Mouse (Mus musculus): ENCODE results near the gene Utrn. TPM values are rescaled to one million over a fixed set of nuclear protein-coding genes. Genes with fewer than 3 reads are reported as not detected.

Utrn gene
- 32.2 TPM for polyA plus RNA-seq (2015; fragmentation: Illumina TruSeq; extraction: RNeasy Lipid Tissue Mini Kit (QIAGEN cat#74804); ENCODE audit: low read depth, low replicate concordance)

DNA sequence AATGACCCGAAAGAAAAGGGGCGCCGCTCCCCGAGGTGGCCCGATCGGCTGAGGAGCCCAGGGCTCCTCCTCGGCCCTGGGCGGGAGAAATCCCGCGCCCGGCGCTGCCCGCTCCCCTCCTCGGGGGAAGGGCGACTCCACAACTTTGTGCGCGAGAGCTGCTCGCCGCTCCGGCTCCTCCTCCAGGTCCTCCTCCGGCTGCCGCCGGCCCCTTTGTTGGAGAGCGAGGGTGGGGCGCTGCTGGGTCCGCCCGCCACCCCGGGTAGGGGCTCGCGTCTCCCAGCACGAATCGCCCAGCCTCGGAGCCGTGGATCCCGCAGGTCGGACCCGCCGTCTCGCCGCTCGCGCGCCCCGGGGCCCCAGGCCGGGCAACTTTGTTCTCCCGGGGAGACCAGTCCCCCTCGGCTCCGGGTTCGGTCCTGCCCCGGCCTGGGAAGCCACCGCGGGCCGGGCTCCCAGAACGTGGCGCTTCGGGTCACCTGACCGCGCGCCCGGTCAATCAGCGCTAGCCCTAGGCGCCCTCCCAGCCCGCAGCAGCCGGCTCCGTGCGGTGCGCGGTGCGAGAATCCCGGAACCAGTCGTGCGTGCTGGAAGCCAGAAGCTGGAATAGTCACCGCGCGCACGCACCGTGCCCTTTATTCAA lies at the start of gene Utrn:
Gene Utrn, minus strand, starts transcription at position 337 of the 643 bp plus-strand sequence.

Other genes starting within 250 kb of the Utrn start
- gene Stx11, start 94.9 kb upstream of the Utrn start, polyA plus RNA-seq (2015; fragmentation: Illumina TruSeq; extraction: RNeasy Lipid Tissue Mini Kit (QIAGEN cat#74804); ENCODE audit: low read depth, low replicate concordance): 0.13 TPM
- gene Sf3b5, start 136.0 kb upstream of the Utrn start, polyA plus RNA-seq (2015; fragmentation: Illumina TruSeq; extraction: RNeasy Lipid Tissue Mini Kit (QIAGEN cat#74804); ENCODE audit: low read depth, low replicate concordance): 13.3 TPM
- 14.9 TPM for gene Plagl1, start 191.1 kb upstream of the Utrn start, polyA plus RNA-seq (2015; fragmentation: Illumina TruSeq; extraction: RNeasy Lipid Tissue Mini Kit (QIAGEN cat#74804); ENCODE audit: low read depth, low replicate concordance)